Mouse (Mus musculus) embryonic facial prominence, embryonic 13.5 days (tissue): Measurements from ENCODE around the gene Med6. TPM values are rescaled to one million over a fixed set of nuclear protein-coding genes. Genes with fewer than 3 reads are reported as not detected.

Experiments
- ATAC-seq: fragments of 200-750 bp; cut with Nextera tagmentation; 2 replicates; pipeline ENCODE4 v1.8.0; 2017; ENCODE audit warnings: low read depth; ENCODE audit not compliant: insufficient number of reproducible peaks, insufficient read depth, low FRiP score, low TSS enrichment
- H3K27ac ChIP-seq: fragments of 300-500 bp; sonication (generic); 2 replicates; pipeline ENCODE4 v1.5.1; 2015; ENCODE audit warnings: moderate library complexity, mild to moderate bottlenecking, inconsistent platforms
- H3K27me3 ChIP-seq: fragments of 300-500 bp; sonication (generic); 2 replicates; pipeline ENCODE4 v1.6.1; 2015; ENCODE audit warnings: mild to moderate bottlenecking, inconsistent platforms
- H3K36me3 ChIP-seq: fragments of 300-500 bp; sonication (generic); 2 replicates; pipeline ENCODE4 v1.6.1; 2015; ENCODE audit warnings: mild to moderate bottlenecking, inconsistent platforms
- H3K4me1 ChIP-seq: fragments of 300-500 bp; sonication (generic); 2 replicates; pipeline ENCODE4 v1.6.1; 2015; ENCODE audit warnings: inconsistent platforms
- H3K4me2 ChIP-seq: fragments of 300-500 bp; sonication (generic); 2 replicates; pipeline ENCODE4 v1.6.1; 2015; ENCODE audit warnings: moderate library complexity, mild to moderate bottlenecking, inconsistent platforms
- H3K4me3 ChIP-seq: fragments of 300-500 bp; sonication (generic); 2 replicates; pipeline ENCODE4 v1.5.1; 2015; ENCODE audit warnings: mild to moderate bottlenecking, inconsistent platforms
- H3K9ac ChIP-seq: fragments of 300-500 bp; sonication (generic); 2 replicates; pipeline ENCODE4 v1.6.1; 2015; ENCODE audit warnings: mild to moderate bottlenecking, inconsistent platforms
- H3K9me3 ChIP-seq: fragments of 300-500 bp; sonication (generic); 2 replicates; pipeline ENCODE4 v1.6.1; 2016; ENCODE audit warnings: inconsistent platforms
- WGBS: fragments of 180-500 bp; shearing (Covaris S2); methylation state at CpG from one replicate; pipeline ENCODE4 v1.1.7; 2015; ENCODE audit warnings: mixed read lengths; 5-methylcytosine and 5-hydroxymethylcytosine counted together
- polyA plus RNA-seq: library from polyadenylated mRNA; unstranded; fragments of >200 nt; fragmentation: Nextera tagmentation; extraction: Ambion mirVana; gene quantifications from 2 replicates; pipeline ENCODE4 v1.2.1, GENCODE M21; 2015

Med6 gene
- polyA plus RNA-seq, 1 experiment from 2014 or later, result 83.9 TPM

DNA sequence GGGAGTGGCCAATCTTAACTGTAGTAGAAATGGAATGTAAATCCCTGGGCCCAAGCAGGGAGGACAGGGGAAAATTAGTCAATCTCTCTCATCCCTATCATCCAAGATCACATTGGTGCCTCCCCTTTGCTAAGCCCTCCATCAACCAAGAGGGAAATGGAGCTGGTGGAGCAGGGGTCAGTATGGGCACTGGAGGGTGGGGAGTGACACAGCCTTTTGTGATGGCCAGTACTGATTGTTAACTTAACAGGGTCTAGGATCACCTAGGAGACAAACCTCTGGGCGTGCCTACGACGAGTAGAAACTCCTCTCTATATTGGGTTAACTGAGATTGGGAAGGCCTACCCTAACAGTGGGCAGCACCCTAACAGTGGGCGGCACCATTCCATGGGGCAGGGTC, 28.6 kb upstream of the Med6 start:
- ATAC-seq, result no peak
- H3K9me3 ChIP-seq, result no peaks in the 10 kb centered on the region
- peaks cover 37% of the 10 kb centered on the region for H3K27me3 ChIP-seq
- no peaks in the 10 kb centered on the region for H3K4me1 ChIP-seq
- no peak overlapping the region for H3K9ac ChIP-seq
- H3K36me3 ChIP-seq, result no peaks in the 10 kb centered on the region
- no peak overlapping the region for H3K27ac ChIP-seq
- 68% methylated on average over 4 of the region's 4 CpGs for whole genome bisulfite sequencing
- H3K4me2 ChIP-seq, result no peak overlapping the region
- no peak overlapping the region for H3K4me3 ChIP-seq

DNA sequence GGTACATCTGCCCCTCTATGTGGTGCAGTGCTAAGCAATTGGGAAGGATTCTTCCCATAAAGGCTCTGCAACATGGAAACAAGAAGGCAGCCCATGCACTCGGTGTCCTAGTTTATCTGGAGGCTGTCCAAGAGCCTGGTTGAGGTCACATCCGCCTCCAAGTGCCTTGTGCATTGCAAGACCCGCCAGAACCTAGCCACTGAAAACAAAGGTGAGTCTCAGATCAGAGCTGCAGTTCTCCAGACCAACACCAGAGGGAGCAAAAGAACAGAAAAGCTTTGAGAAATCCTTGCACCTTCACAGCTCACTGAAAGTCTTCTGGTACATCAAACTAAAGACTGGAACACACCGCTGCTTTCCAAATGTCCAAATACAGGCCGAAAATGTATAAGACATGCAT, 24.5 kb upstream of the Med6 start:
- no peak overlapping the region for H3K4me2 ChIP-seq
- no peaks in the 10 kb centered on the region for H3K9me3 ChIP-seq
- H3K27me3 ChIP-seq, result peaks cover 8% of the 10 kb centered on the region
- 23% methylated on average over 5 of the region's 5 CpGs for WGBS
- H3K36me3 ChIP-seq, result no peaks in the 10 kb centered on the region
- no peak overlapping the region for H3K4me3 ChIP-seq
- no peak overlapping the region for H3K27ac ChIP-seq
- no peaks in the 10 kb centered on the region for H3K4me1 ChIP-seq
- H3K9ac ChIP-seq, result no peak overlapping the region
- no peak for ATAC-seq

DNA sequence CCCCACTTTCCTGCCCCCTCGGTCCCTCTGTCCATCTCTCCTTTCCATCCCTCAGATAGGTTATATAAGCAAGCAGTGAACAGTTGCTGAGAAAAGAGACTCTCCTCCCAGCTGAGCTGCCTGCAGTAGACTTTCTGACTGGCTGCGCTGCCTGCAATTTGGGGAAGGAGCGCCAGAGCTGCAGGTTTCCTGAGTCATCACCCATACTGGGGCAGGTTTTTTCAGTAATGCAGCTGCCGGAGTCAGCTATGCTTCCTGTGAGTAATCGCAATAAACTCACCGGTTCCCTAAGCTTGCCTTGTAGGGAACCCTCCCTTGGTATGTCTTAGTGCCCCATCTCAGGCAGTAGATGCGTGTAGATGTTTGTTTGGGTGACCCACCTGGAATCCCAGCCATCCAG, 22.2 kb upstream of the Med6 start:
- 77% methylated on average over 7 of the region's 7 CpGs for WGBS
- Histone ChIP-seq H3K9ac (0 out of 2 replicates have a peak overlapping the region, but pooled peaks have one; percentile 1), H3K9me3 (no peaks in the 10 kb centered on the region), H3K36me3 (no peaks in the 10 kb centered on the region), H3K4me1 (no peaks in the 10 kb centered on the region), H3K27ac (no peak overlapping the region), H3K27me3 (no peaks in the 10 kb centered on the region), H3K4me2 (no peak overlapping the region), H3K4me3 (no peak overlapping the region)
- ATAC-seq, result no peak

DNA sequence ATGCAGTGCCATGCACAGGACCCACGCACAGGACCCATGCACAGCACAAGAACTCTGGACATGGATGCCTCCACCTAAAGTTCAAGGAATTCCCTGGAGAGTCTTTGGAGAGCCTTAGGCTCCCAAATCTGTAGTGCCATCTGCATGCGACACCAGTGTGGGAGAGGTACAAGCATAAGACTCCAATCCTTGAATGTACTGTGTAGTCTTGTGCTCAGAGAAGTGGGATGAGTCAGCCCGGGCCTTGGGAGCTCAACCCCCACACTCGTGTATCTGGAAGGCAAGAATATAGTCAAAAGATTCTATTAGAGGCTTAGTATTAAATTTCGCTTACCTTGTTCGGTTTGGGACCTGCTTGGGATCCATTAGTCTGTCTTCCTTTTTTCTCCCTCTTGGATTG, 21.0 kb upstream of the Med6 start:
- Histone ChIP-seq H3K9me3 (no peaks in the 10 kb centered on the region), H3K4me3 (no peak overlapping the region), H3K4me1 (no peaks in the 10 kb centered on the region), H3K27me3 (no peaks in the 10 kb centered on the region), H3K4me2 (no peak overlapping the region), H3K27ac (no peak overlapping the region), H3K9ac (no peak overlapping the region), H3K36me3 (no peaks in the 10 kb centered on the region)
- no peak for ATAC-seq
- 77% methylated on average over 6 of the region's 6 CpGs for WGBS

DNA sequence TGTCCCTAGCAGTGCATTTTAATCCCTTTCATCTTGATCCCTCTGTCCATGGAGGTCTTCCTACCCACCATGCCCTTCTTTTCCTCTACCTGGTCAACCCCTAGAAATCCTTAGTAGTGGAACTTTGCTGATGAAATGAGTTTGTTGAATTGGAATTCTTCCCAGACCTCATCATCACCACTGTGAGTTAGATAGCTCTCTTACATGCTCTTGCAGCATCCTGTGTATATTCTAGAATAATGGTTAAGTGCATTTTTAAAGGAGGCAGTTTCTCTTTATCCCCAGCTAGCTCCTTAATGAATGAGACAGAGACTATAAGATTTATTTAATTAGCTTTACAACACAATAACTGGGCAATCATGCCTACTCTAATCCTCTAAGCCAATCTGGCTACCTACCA, 14.6 kb upstream of the Med6 start:
- no peak overlapping the region for H3K9ac ChIP-seq
- H3K27me3 ChIP-seq, result no peaks in the 10 kb centered on the region
- H3K9me3 ChIP-seq, result no peaks in the 10 kb centered on the region
- no peak overlapping the region for H3K27ac ChIP-seq
- no peaks in the 10 kb centered on the region for H3K4me1 ChIP-seq
- no peaks in the 10 kb centered on the region for H3K36me3 ChIP-seq
- H3K4me2 ChIP-seq, result no peak overlapping the region
- no peak for ATAC-seq
- no peak overlapping the region for H3K4me3 ChIP-seq

DNA sequence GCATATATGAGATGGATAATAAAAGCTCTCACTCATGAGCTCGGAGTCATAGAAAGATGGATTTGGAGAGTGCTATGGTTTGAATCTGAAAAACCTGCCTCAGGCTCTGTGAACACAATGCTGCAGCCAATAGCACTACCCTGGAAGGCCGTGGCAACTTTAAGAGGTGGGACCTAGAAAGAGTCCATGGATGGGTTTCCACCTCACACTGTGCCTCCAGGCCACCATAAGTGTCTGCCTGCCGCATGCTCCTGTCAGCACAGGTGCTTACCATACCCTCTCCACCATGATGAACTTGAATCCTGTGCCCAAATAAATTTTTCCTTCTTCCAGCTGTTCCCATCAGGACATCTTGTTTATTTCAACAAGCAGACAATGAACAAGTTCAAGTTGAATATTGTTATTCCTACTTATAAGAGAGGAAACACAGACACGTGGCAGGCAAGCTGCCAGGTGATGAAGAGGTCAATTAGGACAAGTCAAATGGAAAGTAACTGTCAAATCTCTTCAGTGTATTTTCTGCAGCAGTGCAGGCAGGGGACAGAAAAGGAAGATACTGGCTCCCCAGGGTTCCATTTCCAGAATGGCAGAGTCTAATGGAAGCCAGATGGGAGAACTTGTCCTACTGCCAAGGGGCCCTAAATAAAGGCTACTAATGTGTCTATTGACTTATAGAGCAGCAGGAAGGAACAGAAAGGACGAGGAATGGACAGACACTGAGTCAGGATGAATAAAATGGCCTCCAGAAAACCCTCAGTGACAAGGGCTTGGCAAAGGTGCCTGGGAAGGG, 10.4 kb upstream of the Med6 start:
- Histone ChIP-seq H3K9ac (no peak overlapping the region), H3K27me3 (peaks cover 2% of the 10 kb centered on the region), H3K4me1 (no peaks in the 10 kb centered on the region), H3K36me3 (no peaks in the 10 kb centered on the region), H3K9me3 (no peaks in the 10 kb centered on the region), H3K4me2 (no peak overlapping the region), H3K27ac (no peak overlapping the region), H3K4me3 (no peak overlapping the region)
- ATAC-seq, result no peak
- 47% methylated on average over 5 of the region's 5 CpGs for WGBS

DNA sequence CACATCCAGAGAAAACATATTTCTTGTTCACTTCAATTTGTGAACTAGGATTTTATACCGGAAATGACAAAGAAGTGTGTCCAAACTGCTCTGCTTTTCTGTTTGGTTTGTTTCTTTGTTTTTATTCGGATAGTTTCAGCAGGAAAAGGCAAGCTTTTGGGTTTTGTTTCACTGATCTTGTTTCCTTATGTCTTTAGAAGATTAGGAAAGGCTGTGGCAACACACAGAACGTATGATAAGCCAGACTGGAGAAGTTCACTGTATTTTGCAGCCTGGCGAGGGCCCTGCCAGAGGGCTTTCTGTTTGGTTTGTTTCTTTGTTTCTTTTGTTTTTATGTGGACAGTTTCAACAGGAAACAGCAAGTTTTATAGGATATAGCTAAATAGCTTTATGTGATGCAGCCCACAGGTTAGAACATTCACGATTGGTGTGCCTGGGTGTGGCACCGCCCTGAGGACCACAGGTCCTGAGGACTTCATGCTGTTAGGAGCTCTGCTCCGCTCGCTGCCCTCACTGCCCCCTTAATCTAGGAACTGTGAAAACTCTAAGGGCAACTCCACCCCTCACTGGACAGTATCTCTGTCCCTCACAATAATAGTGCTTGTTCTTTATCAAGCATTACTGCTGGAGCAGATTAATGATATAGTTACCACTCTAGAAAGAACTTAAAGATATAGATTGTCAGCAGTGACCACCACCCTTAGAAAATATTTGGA, 1.9 kb upstream of the Med6 start:
- Histone ChIP-seq H3K36me3 (no peaks in the 10 kb centered on the region), H3K4me3 (no peak overlapping the region), H3K9ac (no peak overlapping the region), H3K27me3 (peaks cover 3% of the 10 kb centered on the region; the same call in 1 of the 2 replicates), H3K27ac (no peak overlapping the region), H3K4me1 (0 out of 2 replicates have a peak, but pooled peaks cover 5% of the 10 kb centered on the region), H3K9me3 (no peaks in the 10 kb centered on the region), H3K4me2 (no peak overlapping the region)
- ATAC-seq, result no peak
- 75% methylated on average over 8 of the region's 8 CpGs for whole genome bisulfite sequencing

DNA sequence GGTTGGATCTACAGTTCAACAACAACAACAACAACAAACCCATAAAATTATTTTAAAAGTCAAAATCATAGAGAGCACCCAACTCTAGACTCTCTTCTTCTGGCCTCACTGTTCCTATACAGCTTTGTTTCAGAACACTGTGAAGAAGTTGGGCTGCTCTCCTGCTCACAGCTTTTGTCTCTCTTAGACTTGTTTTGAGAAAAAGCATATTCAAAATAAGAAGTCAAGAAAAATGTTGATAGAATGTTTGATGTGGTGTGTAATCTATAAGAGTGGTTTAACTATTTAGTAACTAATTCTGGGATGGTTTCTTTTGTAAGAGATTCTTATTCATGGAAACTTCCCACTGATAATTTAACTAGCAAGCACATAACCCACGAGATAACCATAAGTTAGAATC, 26.4 kb downstream of the Med6 start, which contains the start of gene Adam21:
Gene Adam21 (minus strand): TSS at position 101 of the 400 bp plus-strand sequence.
- no peak within 1 kb of the TSS for H3K9ac ChIP-seq
- 81% methylated on average over 1 of the region's 1 CpGs for WGBS
- H3K9me3 ChIP-seq, result no peaks in the 10 kb centered on the region
- no peak within 1 kb of the TSS for H3K4me2 ChIP-seq
- no peak within 1 kb of the TSS for H3K27ac ChIP-seq
- no peaks in the 10 kb centered on the region for H3K27me3 ChIP-seq
- H3K36me3 ChIP-seq, result peaks cover 31% of the 10 kb centered on the region
- no peak within 1 kb of the TSS for H3K4me3 ChIP-seq
- H3K4me1 ChIP-seq, result no peaks in the 10 kb centered on the region
- ATAC-seq, result no peak

DNA sequence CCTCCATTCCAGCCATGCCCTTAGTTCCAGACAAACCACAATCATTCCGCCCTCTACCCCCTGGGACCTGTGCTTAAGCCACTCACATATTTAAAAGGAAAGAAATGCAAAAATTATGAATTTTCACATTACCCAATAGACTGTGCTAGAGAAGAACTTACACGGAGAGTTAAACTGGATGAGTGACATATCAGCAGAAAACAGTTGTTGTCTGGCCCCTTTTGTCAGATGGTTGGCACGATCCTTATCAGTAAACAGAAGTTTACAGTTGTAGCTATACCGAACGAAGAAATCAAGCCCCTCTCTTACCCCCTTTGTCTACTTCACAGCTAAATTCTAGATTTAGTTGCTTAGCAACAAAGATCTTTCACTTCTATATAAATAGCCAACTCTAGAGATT, 26.9 kb downstream of the Med6 start:
- no peaks in the 10 kb centered on the region for H3K27me3 ChIP-seq
- no peak overlapping the region for H3K4me3 ChIP-seq
- no peak overlapping the region for H3K4me2 ChIP-seq
- H3K9me3 ChIP-seq, result no peaks in the 10 kb centered on the region
- no peak overlapping the region for H3K9ac ChIP-seq
- ATAC-seq, result no peak
- H3K4me1 ChIP-seq, result no peaks in the 10 kb centered on the region
- peaks cover 28% of the 10 kb centered on the region for H3K36me3 ChIP-seq
- WGBS, result 86% methylated on average over 5 of the region's 5 CpGs
- H3K27ac ChIP-seq, result no peak overlapping the region

DNA sequence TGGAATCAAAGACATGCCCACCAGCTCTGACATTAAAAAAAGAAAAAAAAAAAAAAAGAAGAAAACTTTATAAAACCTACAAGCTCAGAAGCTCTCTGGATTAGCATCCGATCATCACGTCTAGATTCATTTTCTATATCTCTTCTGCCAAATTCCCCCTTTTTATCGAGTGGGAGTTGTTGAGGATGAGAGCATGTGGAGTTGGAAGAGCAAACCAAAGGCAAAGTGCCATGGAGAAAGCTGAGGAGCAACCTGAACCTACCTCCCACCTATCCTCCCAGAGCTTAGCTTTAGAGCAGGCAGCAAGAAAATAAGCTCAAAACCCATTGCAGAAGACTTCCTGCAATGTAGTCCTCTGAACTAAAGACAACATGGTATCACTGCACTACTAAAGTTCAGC, 30.6 kb downstream of the Med6 start:
- H3K36me3 ChIP-seq, result peaks cover 3% of the 10 kb centered on the region; the same call in 1 of the 2 replicates

DNA sequence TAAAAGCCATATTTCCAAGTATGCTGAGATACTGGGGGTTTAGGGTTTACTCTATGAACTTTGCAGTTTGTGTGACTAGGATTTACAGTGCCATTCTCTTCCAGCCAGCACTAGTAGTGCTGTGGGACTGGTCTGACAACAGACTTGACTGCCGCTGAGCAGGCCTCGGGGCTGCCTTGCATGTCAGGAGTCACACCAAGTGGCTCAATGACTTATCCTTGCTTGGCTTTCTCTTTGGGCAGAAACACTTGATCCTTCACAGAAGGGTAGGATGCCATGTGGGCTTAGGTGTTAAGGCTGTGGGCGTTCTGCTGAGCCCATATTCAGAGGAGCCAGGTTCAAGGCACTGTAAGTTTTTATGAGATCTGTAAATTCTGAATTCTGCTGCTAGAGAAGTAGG, 45.5 kb downstream of the Med6 start:
- Histone ChIP-seq H3K36me3 (no peaks in the 10 kb centered on the region), H3K4me3 (no peak overlapping the region), H3K27ac (no peak overlapping the region), H3K27me3 (no peaks in the 10 kb centered on the region), H3K4me1 (no peaks in the 10 kb centered on the region), H3K9me3 (no peaks in the 10 kb centered on the region), H3K9ac (no peak overlapping the region), H3K4me2 (no peak overlapping the region)
- WGBS, result 83% methylated on average over 3 of the region's 3 CpGs
- ATAC-seq, result no peak

More for the DNA sequence above, 30.6 kb downstream of the Med6 start:
- no peak overlapping the region for H3K9ac ChIP-seq
- H3K4me3 ChIP-seq, result no peak overlapping the region
- no peaks in the 10 kb centered on the region for H3K9me3 ChIP-seq
- no peak overlapping the region for H3K4me2 ChIP-seq
- WGBS, result 93% methylated on average over 3 of the region's 3 CpGs
- no peak for ATAC-seq
- no peaks in the 10 kb centered on the region for H3K27me3 ChIP-seq
- H3K27ac ChIP-seq, result no peak overlapping the region
- no peaks in the 10 kb centered on the region for H3K4me1 ChIP-seq

DNA sequence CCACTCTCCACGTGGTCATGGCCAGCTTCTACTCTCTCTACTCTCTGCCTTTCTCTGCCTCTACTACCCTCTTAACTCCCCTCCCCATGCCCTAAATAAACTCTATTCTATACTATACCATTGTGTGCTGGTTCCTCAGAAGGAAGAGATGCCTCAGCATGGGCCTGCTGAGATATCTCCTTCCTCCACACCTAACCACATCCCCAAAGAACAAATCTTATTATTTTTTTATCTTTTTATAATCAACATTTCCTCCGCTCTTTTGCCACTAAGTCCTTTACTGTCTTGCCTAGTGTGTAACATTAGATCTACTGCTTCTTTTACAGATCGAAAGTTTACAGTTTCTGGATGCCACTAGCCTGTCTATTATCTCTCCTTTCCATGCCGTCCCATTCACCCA, 47.6 kb downstream of the Med6 start:
- Histone ChIP-seq H3K4me3 (no peak overlapping the region), H3K27ac (no peak overlapping the region), H3K4me1 (no peaks in the 10 kb centered on the region), H3K9me3 (no peaks in the 10 kb centered on the region), H3K4me2 (no peak overlapping the region), H3K9ac (no peak overlapping the region), H3K27me3 (no peaks in the 10 kb centered on the region), H3K36me3 (no peaks in the 10 kb centered on the region)
- no peak for ATAC-seq
- 63% methylated on average over 4 of the region's 4 CpGs for WGBS
